Mouse (Mus musculus) heart, embryonic 13.5 days (tissue): ENCODE data around the gene Tsks. TPM values are rescaled to one million over a fixed set of nuclear protein-coding genes. Genes with fewer than 3 reads are reported as not detected.

Experiments
- ATAC-seq: fragments of 200-750 bp; cut with Nextera tagmentation; 2 replicates; pipeline ENCODE4 v1.8.0; 2017; ENCODE audit warnings: moderate TSS enrichment; ENCODE audit not compliant: insufficient number of reproducible peaks, low FRiP score, low TSS enrichment; ENCODE audit errors: extremely low read depth
- H3K27ac ChIP-seq: fragments of 300-500 bp; sonication (generic); replicated peaks from 2 replicates; pipeline ENCODE4 v1.5.1; 2015; ENCODE audit warnings: moderate library complexity, mild to moderate bottlenecking, inconsistent platforms
- H3K27me3 ChIP-seq: fragments of 300-500 bp; sonication (generic); replicated peaks from 2 replicates; pipeline ENCODE4 v1.6.1; 2015; ENCODE audit warnings: mild to moderate bottlenecking, inconsistent platforms
- H3K36me3 ChIP-seq: fragments of 300-500 bp; sonication (generic); 2 replicates; pipeline ENCODE4 v1.6.1; 2015; ENCODE audit warnings: mild to moderate bottlenecking, inconsistent platforms
- H3K4me1 ChIP-seq: fragments of 300-500 bp; sonication (generic); 2 replicates; pipeline ENCODE4 v1.6.1; 2015; ENCODE audit warnings: inconsistent platforms
- H3K4me2 ChIP-seq: fragments of 300-500 bp; sonication (generic); 2 replicates; pipeline ENCODE4 v1.6.1; 2015; ENCODE audit warnings: inconsistent platforms, mild to moderate bottlenecking, moderate library complexity
- H3K4me3 ChIP-seq: fragments of 300-500 bp; sonication (generic); 2 replicates; pipeline ENCODE4 v1.5.1; 2015; ENCODE audit warnings: moderate library complexity, mild to moderate bottlenecking, inconsistent platforms
- H3K9ac ChIP-seq: fragments of 300-500 bp; sonication (generic); 2 replicates; pipeline ENCODE4 v1.6.1; 2015; ENCODE audit warnings: inconsistent platforms, mild to moderate bottlenecking, moderate library complexity
- H3K9me3 ChIP-seq: fragments of 300-500 bp; sonication (generic); 2 replicates; pipeline ENCODE4 v1.6.1; 2016; ENCODE audit warnings: inconsistent platforms
- WGBS: fragments of 180-500 bp; shearing (Covaris S2); methylation state at CpG from one replicate; pipeline ENCODE4 v1.1.7; 2015; ENCODE audit warnings: mixed read lengths; 5-methylcytosine and 5-hydroxymethylcytosine counted together
- polyA plus RNA-seq: library from polyadenylated mRNA; unstranded; fragments of >200 nt; fragmentation: Nextera tagmentation; extraction: Ambion mirVana; gene quantifications from 2 replicates; pipeline ENCODE4 v1.2.1, GENCODE M21; 2015

Gene Tsks
- polyA plus RNA-seq, 1 experiment from 2014 or later, result 0.11 TPM

DNA sequence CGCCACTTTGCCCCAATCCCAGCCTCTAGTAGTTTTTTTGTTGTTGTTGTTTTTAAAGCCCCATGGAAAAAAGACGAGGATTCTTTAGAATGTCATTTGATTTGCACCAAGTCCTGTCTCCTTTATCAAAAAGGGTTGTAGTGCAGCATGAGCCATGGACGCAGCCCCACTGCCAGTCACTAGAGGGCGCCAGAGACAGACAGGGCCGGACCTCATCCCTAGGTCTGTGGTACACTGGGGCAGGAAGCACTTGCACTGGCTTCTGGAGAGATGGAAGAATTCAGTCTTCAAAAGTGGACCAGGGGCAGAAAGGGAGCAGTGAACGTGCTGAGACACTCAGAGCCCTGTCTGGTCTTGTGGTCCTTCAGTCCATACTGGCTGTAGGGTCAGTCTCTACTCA, 40.1 kb downstream of the Tsks start:
- Histone ChIP-seq H3K9me3 (no peaks in the 10 kb centered on the region), H3K4me2 (no peak overlapping the region), H3K27me3 (no peaks in the 10 kb centered on the region), H3K9ac (no peak overlapping the region), H3K36me3 (peaks cover 62% of the 10 kb centered on the region), H3K27ac (0 out of 2 replicates have a peak overlapping the region, but pooled peaks have one; percentile 52), H3K4me3 (no peak overlapping the region), H3K4me1 (peaks cover 28% of the 10 kb centered on the region)
- WGBS, result 34% methylated on average over 6 of the region's 6 CpGs
- no peak for ATAC-seq

- Histone ChIP-seq H3K9ac (peak overlapping the region; percentile 99), H3K4me1 (peaks cover 37% of the 10 kb centered on the region), H3K36me3 (peaks cover 53% of the 10 kb centered on the region), H3K27ac (peak overlapping the region; percentile 97), H3K4me2 (peak overlapping the region; percentile 76), H3K4me3 (peak overlapping the region; percentile 99), H3K9me3 (no peaks in the 10 kb centered on the region), H3K27me3 (no peaks in the 10 kb centered on the region)
- 68% methylated on average over 7 of the region's 7 CpGs for WGBS
- ATAC-seq, result no peak
Measured at GRCm38 (mm10) chr7:44983944-44984832, 41.2 kb downstream of the Tsks start.

DNA sequence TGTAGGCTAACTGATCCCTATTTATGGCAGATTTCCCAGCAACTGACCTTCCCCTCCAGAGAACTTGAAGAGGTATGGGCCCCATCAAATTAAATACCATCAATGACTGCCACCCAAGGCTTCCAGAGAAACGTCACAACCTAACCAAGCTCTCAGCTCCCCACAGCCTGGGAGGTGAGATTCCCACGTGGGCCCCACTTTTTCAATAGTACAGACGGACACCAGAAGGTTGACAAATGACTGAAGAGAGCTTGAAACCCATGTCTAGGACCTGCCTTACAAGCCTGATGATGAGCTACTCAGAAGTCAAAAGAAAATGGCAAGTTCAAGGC, 41.8 kb downstream of the Tsks start:
- Histone ChIP-seq H3K36me3 (peaks cover 53% of the 10 kb centered on the region), H3K4me2 (peak overlapping the region; percentile 76), H3K27ac (peak overlapping the region; percentile 97), H3K4me3 (peak overlapping the region; percentile 99), H3K4me1 (peaks cover 38% of the 10 kb centered on the region), H3K9ac (peak overlapping the region; percentile 99), H3K9me3 (no peaks in the 10 kb centered on the region), H3K27me3 (no peaks in the 10 kb centered on the region)
- WGBS, result 49% methylated on average over 3 of the region's 3 CpGs
- no peak for ATAC-seq

- Histone ChIP-seq H3K9ac (peak overlapping the region; percentile 99), H3K27me3 (no peaks in the 10 kb centered on the region), H3K4me1 (peaks cover 38% of the 10 kb centered on the region), H3K4me3 (peak overlapping the region; percentile 99), H3K4me2 (peak overlapping the region; percentile 76), H3K27ac (peak overlapping the region; percentile 97), H3K36me3 (peaks cover 53% of the 10 kb centered on the region), H3K9me3 (no peaks in the 10 kb centered on the region)
- WGBS, result under 1% methylated on average over 45 of the region's 45 CpGs
- no peak for ATAC-seq
Measured at GRCm38 (mm10) chr7:44985595-44986191, 42.7 kb downstream of the Tsks start.

DNA sequence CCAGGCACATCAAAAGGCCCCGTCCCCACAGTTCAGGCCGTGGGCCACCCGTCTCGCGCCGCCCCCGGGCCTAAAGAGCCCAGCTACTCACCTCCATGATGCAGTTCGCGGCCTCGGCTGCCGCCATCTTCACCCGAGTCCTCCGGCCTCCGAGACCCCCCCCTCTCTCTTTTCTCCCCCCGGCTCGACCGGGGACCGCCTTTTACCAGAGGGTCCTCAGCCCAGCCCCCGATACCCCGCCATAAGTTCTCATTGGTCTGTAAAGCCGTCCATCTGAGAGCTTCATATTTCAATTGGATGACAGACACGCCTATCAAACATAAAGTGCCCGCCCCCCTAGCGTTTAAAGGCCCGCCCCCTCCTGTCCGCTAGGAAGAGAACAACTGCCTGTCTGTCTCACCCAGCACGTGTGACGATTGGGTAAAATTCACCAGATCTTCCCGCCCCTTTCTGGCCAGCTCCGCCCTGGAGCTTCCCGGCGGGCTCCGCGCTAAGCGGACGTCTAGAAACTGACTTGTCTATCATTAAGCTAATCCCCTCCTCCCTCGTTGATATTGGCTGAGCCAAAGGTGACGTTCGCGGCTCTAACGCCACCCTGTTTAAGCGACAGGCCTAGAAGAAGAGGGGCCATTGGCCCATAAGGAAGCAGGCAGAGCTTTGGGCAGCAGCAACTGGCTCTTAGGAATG, 43.3 kb downstream of the Tsks start, which contains the start of gene Prmt1:
Gene Prmt1 (minus strand): TSS at position 377 of the 687 bp plus-strand sequence.
- H3K9me3 ChIP-seq, result no peaks in the 10 kb centered on the region
- ATAC-seq, result peak; percentile 92
- H3K4me1 ChIP-seq, result peaks cover 38% of the 10 kb centered on the region
- peak within 1 kb of the TSS; percentile 97 for H3K27ac ChIP-seq
- WGBS, result under 1% methylated on average over 41 of the region's 42 CpGs
- peak within 1 kb of the TSS; percentile 78 for H3K4me2 ChIP-seq
- H3K9ac ChIP-seq, result peak within 1 kb of the TSS; percentile 99
- H3K27me3 ChIP-seq, result no peaks in the 10 kb centered on the region
- peaks cover 53% of the 10 kb centered on the region for H3K36me3 ChIP-seq
- peak within 1 kb of the TSS; percentile 99 for H3K4me3 ChIP-seq

DNA sequence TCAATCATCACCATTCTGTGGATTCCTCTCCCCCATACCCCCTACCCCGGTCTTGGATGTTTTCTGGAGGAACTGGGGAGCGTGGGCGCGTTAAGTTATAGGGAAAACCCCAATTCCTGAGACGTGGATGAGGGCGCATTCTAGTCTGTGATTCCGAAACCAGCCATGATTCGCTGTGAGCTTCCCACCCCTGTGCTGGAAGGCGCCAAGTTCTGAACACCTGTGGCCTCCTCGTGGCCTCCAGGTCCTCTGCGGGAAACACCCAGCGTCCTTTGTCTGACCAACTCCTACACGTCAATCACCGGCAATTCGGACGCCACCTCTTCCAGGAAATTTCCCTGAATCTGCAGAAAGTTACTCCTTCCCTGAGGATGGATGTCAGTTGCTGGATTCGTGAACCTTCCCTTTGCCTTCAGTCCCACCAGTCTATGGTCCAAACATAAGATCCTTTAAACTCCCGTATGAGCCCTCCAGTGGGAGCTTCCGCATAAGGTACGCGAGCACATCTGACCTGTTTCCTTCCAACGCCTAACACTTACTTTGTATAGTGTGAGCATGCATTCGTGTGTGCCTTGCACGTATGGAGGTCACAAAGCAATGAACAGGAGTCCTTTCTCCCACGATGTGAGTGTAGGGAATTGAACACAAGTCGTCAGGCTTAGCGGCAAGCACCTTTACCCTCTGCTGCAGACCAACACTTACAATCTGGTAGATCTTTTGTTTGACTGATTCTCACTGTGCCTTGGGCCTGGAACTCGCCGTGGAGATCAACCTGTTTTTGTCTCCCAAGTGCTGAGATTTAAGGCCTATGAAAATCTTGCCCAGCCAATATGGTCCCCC, 44.1 kb downstream of the Tsks start:
- H3K27me3 ChIP-seq, result no peaks in the 10 kb centered on the region
- peaks cover 38% of the 10 kb centered on the region for H3K4me1 ChIP-seq
- H3K9me3 ChIP-seq, result no peaks in the 10 kb centered on the region
- peaks cover 53% of the 10 kb centered on the region for H3K36me3 ChIP-seq
- peak overlapping the region; percentile 87 for H3K9ac ChIP-seq
- H3K4me2 ChIP-seq, result peak overlapping the region; percentile 78
- WGBS, result under 1% methylated on average over 29 of the region's 29 CpGs
- H3K4me3 ChIP-seq, result peak overlapping the region; percentile 99
- peak overlapping the region; percentile 90 for H3K27ac ChIP-seq
- ATAC-seq, result peak; percentile 2; the same call in 1 of the 2 replicates

DNA sequence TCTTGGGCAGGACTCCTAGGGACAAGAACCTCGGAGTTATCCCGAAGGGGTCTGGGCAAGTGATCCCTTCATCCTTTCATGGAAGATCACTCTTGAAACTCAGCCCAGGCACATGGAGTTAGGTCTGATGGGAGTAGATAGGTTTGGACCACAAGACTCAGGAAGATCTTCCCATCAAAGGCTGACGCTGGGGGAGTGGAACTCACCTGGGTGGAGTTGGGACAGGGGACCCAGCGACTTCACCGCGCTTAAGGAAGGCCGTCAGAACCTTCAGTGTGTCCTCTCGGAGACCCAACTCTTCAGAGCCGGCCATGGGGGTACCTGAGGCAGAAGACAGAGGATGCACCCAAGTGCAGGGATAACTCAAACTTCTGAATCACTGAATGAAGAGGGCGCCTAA, 53.7 kb downstream of the Tsks start:
- peak overlapping the region; percentile 87 for H3K9ac ChIP-seq
- H3K27ac ChIP-seq, result peak overlapping the region; percentile 90
- H3K9me3 ChIP-seq, result no peaks in the 10 kb centered on the region
- peak overlapping the region; percentile 62 for H3K4me3 ChIP-seq
- 13% methylated on average over 10 of the region's 10 CpGs for WGBS
- peak overlapping the region; percentile 92 for H3K4me2 ChIP-seq
- peaks cover 67% of the 10 kb centered on the region for H3K36me3 ChIP-seq
- ATAC-seq, result no peak
- H3K4me1 ChIP-seq, result peaks cover 44% of the 10 kb centered on the region
- H3K27me3 ChIP-seq, result no peaks in the 10 kb centered on the region

GRCm38 (mm10) chr7:44997231-44997939, 54.4 kb downstream of the Tsks start, which contains the start of gene Irf3:
Gene Irf3, plus strand, starts transcription at chr7:44997648.
- Histone ChIP-seq H3K9ac (peak within 1 kb of the TSS; percentile 87), H3K36me3 (peaks cover 67% of the 10 kb centered on the region), H3K27ac (peak within 1 kb of the TSS; percentile 90), H3K4me2 (peak within 1 kb of the TSS; percentile 92), H3K4me1 (peaks cover 44% of the 10 kb centered on the region), H3K9me3 (no peaks in the 10 kb centered on the region), H3K27me3 (no peaks in the 10 kb centered on the region), H3K4me3 (peak within 1 kb of the TSS; percentile 62)
- peak; percentile 81 for ATAC-seq
- under 1% methylated on average over 43 of the region's 43 CpGs for WGBS

DNA sequence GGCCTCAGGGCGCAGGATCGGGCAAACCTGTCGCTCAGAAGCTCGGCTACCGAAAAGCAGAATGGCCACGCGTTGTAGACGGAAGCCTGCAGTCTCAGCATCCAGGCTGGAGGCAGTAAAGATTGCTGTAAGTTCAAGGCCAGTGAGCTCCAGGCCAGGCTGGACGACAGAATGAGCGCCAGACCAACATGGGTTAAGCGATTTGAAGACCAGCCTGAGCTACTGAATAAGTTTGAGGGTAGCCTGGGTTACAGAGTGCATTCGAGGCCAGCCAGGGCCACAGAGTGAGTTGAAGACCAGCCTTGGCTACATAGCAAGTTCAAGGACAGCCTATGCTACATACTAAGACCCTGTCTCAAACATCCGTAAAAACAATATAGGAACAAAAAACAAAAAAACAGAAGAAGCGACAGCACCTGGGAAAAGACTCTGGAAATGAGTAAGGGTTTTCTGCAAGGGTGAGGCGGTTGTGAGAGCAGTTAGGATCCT, 55.0 kb downstream of the Tsks start:
- Histone ChIP-seq H3K27ac (peak overlapping the region; percentile 90), H3K4me3 (peak overlapping the region; percentile 62), H3K4me1 (peaks cover 44% of the 10 kb centered on the region), H3K27me3 (no peaks in the 10 kb centered on the region), H3K9me3 (no peaks in the 10 kb centered on the region), H3K9ac (peak overlapping the region; percentile 87), H3K4me2 (peak overlapping the region; percentile 92), H3K36me3 (peaks cover 67% of the 10 kb centered on the region)
- no peak; the same call in 1 of the 2 replicates for ATAC-seq
- 2% methylated on average over 15 of the region's 15 CpGs for WGBS

- H3K9me3 ChIP-seq, result no peaks in the 10 kb centered on the region
- WGBS, result 1% methylated on average over 18 of the region's 18 CpGs
- peak within 1 kb of the TSS; percentile 87 for H3K9ac ChIP-seq
- peaks cover 44% of the 10 kb centered on the region for H3K4me1 ChIP-seq
- peak within 1 kb of the TSS; percentile 90 for H3K27ac ChIP-seq
- peak within 1 kb of the TSS; percentile 62 for H3K4me3 ChIP-seq
- H3K27me3 ChIP-seq, result no peaks in the 10 kb centered on the region
- peaks cover 67% of the 10 kb centered on the region for H3K36me3 ChIP-seq
- ATAC-seq, result no peak
- H3K4me2 ChIP-seq, result peak within 1 kb of the TSS; percentile 92
Measured at GRCm38 (mm10) chr7:44998501-44998955, 55.5 kb downstream of the Tsks start, which contains the start of gene Bcl2l12. Gene Bcl2l12, minus strand, starts transcription at chr7:44998712.
